18 mouse cellular contexts compared by ENCODE assay signal in the genomic region with DNA sequence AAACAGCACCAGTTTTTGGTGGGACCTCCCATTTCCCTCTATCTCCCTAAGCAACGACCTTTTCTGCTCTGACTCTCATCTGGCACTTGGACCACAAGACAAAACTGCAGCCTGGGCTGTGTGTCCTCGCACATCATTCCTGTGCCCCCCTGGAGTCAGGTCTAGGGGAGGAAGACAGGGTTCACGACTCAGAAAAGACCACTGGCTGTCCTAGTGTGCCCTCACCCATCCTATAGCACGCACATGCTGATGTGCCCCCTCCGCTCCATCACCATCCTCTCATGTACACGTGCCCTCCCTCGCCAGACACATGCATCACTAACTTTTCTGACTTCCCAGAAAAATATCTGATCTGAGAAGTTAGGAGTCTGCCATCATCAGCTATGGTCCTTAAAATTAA. TPM values are rescaled to one million over a fixed set of nuclear protein-coding genes. Genes with fewer than 3 reads are reported as not detected.
"Had no signal": no experiment of that assay in that cellular context is flagged by ENCODE, and none has a peak within 500 bp of the region (broad histone marks: within the 10 kb centered on the region; RNA-seq: fewer than 3 reads in every experiment).

No protein-coding gene starts in this region.

- H3K36me3 ChIP-seq: liver, embryonic 15.5 days; midbrain, embryonic 13.5 days; neural tube, embryonic 15.5 days; stomach, embryonic 15.5 days had no signal

- H3K4me3 ChIP-seq: layer of hippocampus, adult 2 months; midbrain, embryonic 13.5 days; neural tube, embryonic 15.5 days; stomach, embryonic 15.5 days had no signal

- H3K9me3 ChIP-seq: liver, embryonic 15.5 days; midbrain, embryonic 13.5 days; neural tube, embryonic 15.5 days; stomach, embryonic 15.5 days had no signal

- H3K27me3 ChIP-seq: midbrain, embryonic 13.5 days; neural tube, embryonic 15.5 days; stomach, embryonic 15.5 days had no signal

- DNase-seq: kidney, adult 18-20 months; kidney, postnatal 10 days; kidney, postnatal 4 days; left cerebral cortex, postnatal 4 days; liver; lung, adult 2 months; lung, postnatal 36 days; right cerebral cortex, postnatal 4 days; thymus, postnatal 36 days had no signal

- H3K4me1 ChIP-seq: neural tube, embryonic 15.5 days had no signal

- H3K4me2 ChIP-seq: midbrain, embryonic 13.5 days; neural tube, embryonic 15.5 days; stomach, embryonic 15.5 days had no signal

- ATAC-seq: lung, postnatal 0 days; midbrain, embryonic 13.5 days had no signal

- H3K27ac ChIP-seq: layer of hippocampus, adult 2 months; liver, embryonic 15.5 days; midbrain, embryonic 13.5 days; neural tube, embryonic 15.5 days; stomach, embryonic 15.5 days had no signal

- H3K9ac ChIP-seq: liver, embryonic 15.5 days; midbrain, embryonic 13.5 days; neural tube, embryonic 15.5 days; stomach, embryonic 15.5 days had no signal

RNA-seq across cellular contexts. Expression of gene Serpinf2, which starts 19.4 kb away (rescaled TPM):
- total RNA-seq: left cerebral cortex, postnatal 10 days; midbrain, postnatal 0 days had no signal
- polyA plus RNA-seq: midbrain, postnatal 0 days; thymus, postnatal 0 days had no signal
